Mouse (Mus musculus) lung, embryonic 14.5 days (tissue): ENCODE measurements around the gene Ajm1. TPM values are rescaled to one million over a fixed set of nuclear protein-coding genes. Genes with fewer than 3 reads are reported as not detected.

Experiments
- ATAC-seq: fragments of 200-750 bp; cut with Nextera tagmentation; 2 replicates; pipeline ENCODE4 v1.8.0; 2017; ENCODE audit warnings: mild to moderate bottlenecking, moderate TSS enrichment, moderate library complexity; ENCODE audit not compliant: insufficient read depth
- DNase-seq: peaks from one replicate; pipeline ENCODE4 v3.0.0-alpha.2; 2015
- H3K27ac ChIP-seq: fragments of 300-500 bp; sonication (generic); 2 replicates; pipeline ENCODE4 v1.5.1; 2014; ENCODE audit warnings: low read depth, mild to moderate bottlenecking, moderate library complexity
- H3K27me3 ChIP-seq: fragments of 300-500 bp; sonication (generic); 2 replicates; pipeline ENCODE4 v1.6.1; 2014; ENCODE audit warnings: low read length, control low read depth; ENCODE audit not compliant: insufficient read depth
- H3K36me3 ChIP-seq: fragments of 300-500 bp; sonication (generic); 2 replicates; pipeline ENCODE4 v1.6.1; 2014; ENCODE audit warnings: control low read depth; ENCODE audit not compliant: insufficient read depth
- H3K4me1 ChIP-seq: fragments of 300-500 bp; sonication (generic); 2 replicates; pipeline ENCODE4 v1.6.1; 2014; ENCODE audit warnings: antibody characterized with exemption, control low read depth; ENCODE audit not compliant: insufficient read depth
- H3K4me2 ChIP-seq: fragments of 300-500 bp; sonication (generic); 2 replicates; pipeline ENCODE4 v1.6.1; 2014; ENCODE audit warnings: mild to moderate bottlenecking
- H3K4me3 ChIP-seq: fragments of 300-500 bp; sonication (generic); 2 replicates; pipeline ENCODE4 v1.5.1; 2014; ENCODE audit warnings: low read depth, low read length
- H3K9ac ChIP-seq: fragments of 300-500 bp; sonication (generic); 2 replicates; pipeline ENCODE4 v1.6.1; 2014
- H3K9me3 ChIP-seq: fragments of 300-500 bp; sonication (generic); 2 replicates; pipeline ENCODE4 v1.6.1; 2016; ENCODE audit warnings: low read depth, low read length, control low read depth
- CTCF ChIP-seq: IDR thresholded peaks from 2 replicates; pipeline ENCODE4 v1.5.1; 2016; ENCODE audit warnings: antibody characterized with exemption, low read depth
- WGBS: fragments of 180-500 bp; shearing (Covaris S2); extraction: QIAGEN DNeasy Blood & Tissue Kit; methylation state at CpG from one replicate; pipeline ENCODE4 v1.1.7; 2014; 5-methylcytosine and 5-hydroxymethylcytosine counted together
- polyA plus RNA-seq: library from polyadenylated mRNA; unstranded; fragments of >200 nt; fragmentation: Nextera tagmentation; extraction: Ambion mirVana; gene quantifications from 2 replicates; pipeline ENCODE4 v1.2.1, GENCODE M21; 2014

Gene Ajm1
- polyA plus RNA-seq, 1 experiment from 2014 or later = not detected

- WGBS = 62% methylated on average over 4 of the region's 4 CpGs
- Histone ChIP-seq H3K4me3 (no peak overlapping the region), H3K36me3 (peaks cover 56% of the 10 kb centered on the region), H3K9ac (no peak overlapping the region), H3K27ac (no peak overlapping the region), H3K27me3 (peaks cover 29% of the 10 kb centered on the region), H3K4me2 (no peak overlapping the region), H3K4me1 (0 out of 2 replicates have a peak, but pooled peaks cover 3% of the 10 kb centered on the region), H3K9me3 (no peaks in the 10 kb centered on the region)
- no peak for TF ChIP-seq CTCF
- DNase-seq (no peak), ATAC-seq (no peak)
Observed at GRCm38 (mm10) chr2:25583571-25583970, 2.0 kb upstream of the Ajm1 start.

GRCm38 (mm10) chr2:25583120-25583481 is 1.5 kb upstream of the Ajm1 start:
- Histone ChIP-seq H3K27me3 (peaks cover 33% of the 10 kb centered on the region), H3K4me2 (no peak overlapping the region), H3K36me3 (peaks cover 51% of the 10 kb centered on the region), H3K4me1 (0 out of 2 replicates have a peak, but pooled peaks cover 3% of the 10 kb centered on the region), H3K9me3 (no peaks in the 10 kb centered on the region), H3K4me3 (no peak overlapping the region), H3K9ac (no peak overlapping the region), H3K27ac (no peak overlapping the region)
- no peak for DNase-seq
- 71% methylated on average over 6 of the region's 6 CpGs for WGBS
- TF ChIP-seq CTCF = no peak
- ATAC-seq = no peak

- Histone ChIP-seq H3K27me3 (peaks cover 38% of the 10 kb centered on the region), H3K4me2 (no peak overlapping the region), H3K4me1 (peaks cover 3% of the 10 kb centered on the region; the same call in 1 of the 2 replicates), H3K36me3 (peaks cover 46% of the 10 kb centered on the region), H3K4me3 (no peak overlapping the region), H3K9me3 (no peaks in the 10 kb centered on the region), H3K9ac (no peak overlapping the region), H3K27ac (no peak overlapping the region)
- ATAC-seq (no peak), DNase-seq (peak; percentile 62)
- WGBS = 44% methylated on average over 12 of the region's 12 CpGs
- TF ChIP-seq CTCF = no peak
Observed at GRCm38 (mm10) chr2:25582466-25583119, 1.0 kb upstream of the Ajm1 start.

GRCm38 (mm10) chr2:25581901-25582301 is 344 bp upstream of the Ajm1 start:
- no peak for DNase-seq

GRCm38 (mm10) chr2:25580621-25581101 is 896 bp downstream of the Ajm1 start:
- peaks cover 29% of the 10 kb centered on the region for H3K36me3 ChIP-seq
- H3K4me3 ChIP-seq = no peak overlapping the region
- TF ChIP-seq CTCF = no peak
- WGBS = 37% methylated on average over 6 of the region's 6 CpGs
- no peaks in the 10 kb centered on the region for H3K9me3 ChIP-seq
- no peak for ATAC-seq
- H3K27ac ChIP-seq = no peak overlapping the region
- peaks cover 7% of the 10 kb centered on the region for H3K4me1 ChIP-seq
- no peak for DNase-seq
- H3K4me2 ChIP-seq = no peak overlapping the region
- peaks cover 58% of the 10 kb centered on the region for H3K27me3 ChIP-seq
- H3K9ac ChIP-seq = no peak overlapping the region

More at GRCm38 (mm10) chr2:25581901-25582301, 344 bp upstream of the Ajm1 start:
- H3K36me3 ChIP-seq = peaks cover 39% of the 10 kb centered on the region
- peaks cover 3% of the 10 kb centered on the region; the same call in 1 of the 2 replicates for H3K4me1 ChIP-seq
- peak; percentile 14; the same call in 1 of the 2 replicates for ATAC-seq
- H3K4me3 ChIP-seq = peak overlapping the region; percentile 29; the same call in 1 of the 2 replicates
- 29% methylated on average over 6 of the region's 6 CpGs for WGBS
- no peak overlapping the region for H3K9ac ChIP-seq
- H3K4me2 ChIP-seq = peak overlapping the region; percentile 68; the same call in 1 of the 2 replicates
- TF ChIP-seq CTCF = no peak
- H3K27me3 ChIP-seq = peaks cover 45% of the 10 kb centered on the region
- no peak overlapping the region for H3K27ac ChIP-seq
- no peaks in the 10 kb centered on the region for H3K9me3 ChIP-seq

GRCm38 (mm10) chr2:25579737-25580460 is 1.7 kb downstream of the Ajm1 start:
- Histone ChIP-seq H3K27ac (no peak overlapping the region), H3K27me3 (peaks cover 58% of the 10 kb centered on the region), H3K36me3 (peaks cover 21% of the 10 kb centered on the region), H3K4me1 (peaks cover 10% of the 10 kb centered on the region), H3K9ac (no peak overlapping the region), H3K4me3 (peak overlapping the region; percentile 28), H3K4me2 (peak overlapping the region; percentile 45), H3K9me3 (no peaks in the 10 kb centered on the region)
- WGBS = 7% methylated on average over 27 of the region's 27 CpGs
- peak; percentile 65 for TF ChIP-seq CTCF
- ATAC-seq (no peak), DNase-seq (peak; percentile 73)
